Mouse (Mus musculus) heart, adult 2 months (tissue): ENCODE data around the gene Usp16. TPM values are rescaled to one million over a fixed set of nuclear protein-coding genes. Genes with fewer than 3 reads are reported as not detected.
"Not testable (repeated sequence)": the region's sequence is repeated elsewhere in the genome, so short reads cannot be mapped to it uniquely, and the experiment has no call there.

ENCODE experiments used
- DNase-seq, 2 experiments: peaks; one replicate each; pipeline ENCODE4 v3.0.0; 2021
- H3K27ac ChIP-seq: fragments of 200-600 bp; 2 replicates; pipeline ENCODE4 v1.8.1; 2022
- H3K27me3 ChIP-seq: fragments of 200-500 bp; 2 replicates; pipeline ENCODE4 v1.6.1; 2012; ENCODE audit warnings: mild to moderate bottlenecking, low read length, inconsistent platforms, mixed read lengths; ENCODE audit not compliant: control insufficient read depth, insufficient read depth
- H3K36me3 ChIP-seq: fragments of 200-500 bp; 2 replicates; pipeline ENCODE4 v1.6.1; 2012; ENCODE audit warnings: low read length, inconsistent platforms; ENCODE audit not compliant: control insufficient read depth, insufficient read depth
- H3K4me1 ChIP-seq: fragments of 200-500 bp; 2 replicates; pipeline ENCODE4 v1.6.1; 2011; ENCODE audit warnings: low read length; ENCODE audit not compliant: control insufficient read depth, insufficient read depth
- H3K4me3 ChIP-seq: fragments of 200-600 bp; 2 replicates; pipeline ENCODE4 v1.8.1; 2022
- H3K79me2 ChIP-seq: fragments of 200-500 bp; replicated peaks from 2 replicates; pipeline ENCODE4 v1.6.1; 2012; ENCODE audit warnings: mild to moderate bottlenecking, inconsistent platforms, low read length, moderate library complexity, mixed read lengths; ENCODE audit not compliant: control insufficient read depth, insufficient read depth
- H3K9ac ChIP-seq: fragments of 200-500 bp; 2 replicates; pipeline ENCODE4 v1.6.1; 2012; ENCODE audit warnings: low read depth, mild to moderate bottlenecking, control low read depth, inconsistent platforms, low read length, mixed read lengths
- CTCF ChIP-seq: fragments of 200-600 bp; IDR thresholded peaks from 2 replicates; pipeline ENCODE4 v1.8.1; 2022; ENCODE audit warnings: antibody characterized with exemption, mild to moderate bottlenecking, moderate library complexity
- EP300 ChIP-seq: fragments of 200-500 bp; IDR thresholded peaks from 2 replicates; pipeline ENCODE4 v1.6.1; 2011; ENCODE audit warnings: low read depth, low read length, control low read depth; ENCODE audit not compliant: insufficient read depth
- POLR2A ChIP-seq: fragments of 200-500 bp; IDR thresholded peaks from 2 replicates; pipeline ENCODE4 v1.6.1; 2011; ENCODE audit warnings: mild to moderate bottlenecking, low read depth, low read length, control low read depth; ENCODE audit not compliant: insufficient read depth
- WGBS: fragments of 180-500 bp; shearing (Covaris S2); methylation state at CpG from one replicate; pipeline ENCODE4 v1.1.7; 2018; 5-methylcytosine and 5-hydroxymethylcytosine counted together
- intact Hi-C: fragments of 180-260 bp; cut with DNase I; formaldehyde crosslinking; loops from one replicate; pipeline ENCODE4 v1.15.1; 2025
- polyA plus RNA-seq: library from polyadenylated mRNA; depleted of rRNA; stranded (reverse); fragments of >200 nt; gene quantifications from 2 replicates; pipeline ENCODE4 v1.2.3, GENCODE M21; 2012
- total RNA-seq, 2 experiments: library from RNA; stranded (reverse); gene quantifications; 2 replicates each; pipeline ENCODE4 v1.2.3; 2021

The Usp16 gene
- total and polyA plus RNA-seq, 3 experiments: 22.9 to 47.2 (median 43.2) TPM

- Histone ChIP-seq H3K36me3 (peaks cover 11% of the 10 kb centered on the region), H3K79me2 (no peaks in the 10 kb centered on the region), H3K27me3 (no peaks in the 10 kb centered on the region), H3K4me1 (no peaks in the 10 kb centered on the region), H3K27ac (no peak overlapping the region), H3K4me3 (no peak overlapping the region), H3K9ac (no peak overlapping the region)
- intact Hi-C loops: no loop called here
- no peak for DNase-seq
- WGBS: 65% methylated on average over 2 of the region's 2 CpGs
- TF ChIP-seq CTCF (no peak), EP300 (no peak), POLR2A (no peak)
Observed at GRCm38 (mm10) chr16:87488605-87489004, 34.1 kb downstream of the Usp16 start.

- H3K4me3 ChIP-seq, H3K9ac ChIP-seq, H3K36me3 ChIP-seq, H3K27me3 ChIP-seq, DNase-seq, H3K4me1 ChIP-seq, intact Hi-C loops, H3K27ac ChIP-seq, H3K79me2 ChIP-seq: not testable (repeated sequence)
- 92% methylated on average over 12 of the region's 12 CpGs for WGBS
Observed at GRCm38 (mm10) chr16:87492191-87492792, 37.8 kb downstream of the Usp16 start.

- Histone ChIP-seq H3K4me1 (peaks cover 4% of the 10 kb centered on the region), H3K27ac (peak overlapping the region; percentile 80), H3K27me3 (no peaks in the 10 kb centered on the region), H3K9ac (peak overlapping the region; percentile 81), H3K4me3 (peak overlapping the region; percentile 93), H3K36me3 (peaks cover 7% of the 10 kb centered on the region), H3K79me2 (no peaks in the 10 kb centered on the region; the same call in 1 of the 2 replicates)
- WGBS: under 1% methylated on average over 39 of the region's 39 CpGs
- intact Hi-C loops: loop anchor here (1.0 to 5.0 kb wide), 3 partner anchors 40 to 202 kb away; partner anchors contain the start of genes Bach1 and Ltn1
- TF ChIP-seq POLR2A: no peak
- TF ChIP-seq CTCF: no peak
- TF ChIP-seq EP300: no peak
- no peak for DNase-seq
Observed at GRCm38 (mm10) chr16:87494955-87495655, 40.6 kb downstream of the Usp16 start.

GRCm38 (mm10) chr16:87495716-87496447, 41.4 kb downstream of the Usp16 start, which contains the start of gene Cct8:
Gene Cct8 (minus strand): TSS chr16:87495873.
- Histone ChIP-seq H3K27ac (peak within 1 kb of the TSS; percentile 80), H3K79me2 (no peaks in the 10 kb centered on the region; the same call in 1 of the 2 replicates), H3K36me3 (peaks cover 5% of the 10 kb centered on the region), H3K4me1 (peaks cover 4% of the 10 kb centered on the region), H3K27me3 (no peaks in the 10 kb centered on the region), H3K9ac (peak within 1 kb of the TSS; percentile 81), H3K4me3 (peak within 1 kb of the TSS; percentile 93)
- intact Hi-C loops: loop anchor here (1.0 to 5.0 kb wide), 3 partner anchors 41 to 201 kb away; partner anchors contain the start of genes Bach1 and Ltn1
- DNase-seq: peak; percentile 96 to 98
- 1% methylated on average over 48 of the region's 48 CpGs for WGBS
- 0 out of 2 replicates have a peak, but pooled peaks have one; percentile 71 for TF ChIP-seq EP300
- peak; percentile 87 for TF ChIP-seq POLR2A
- TF ChIP-seq CTCF: no peak

- 89% methylated on average over 2 of the region's 2 CpGs for WGBS
Observed at GRCm38 (mm10) chr16:87496728-87497127, 42.2 kb downstream of the Usp16 start.

More at GRCm38 (mm10) chr16:87496728-87497127, 42.2 kb downstream of the Usp16 start:
- no peak overlapping the region for H3K9ac ChIP-seq
- H3K79me2 ChIP-seq: no peaks in the 10 kb centered on the region; the same call in 1 of the 2 replicates
- peaks cover 6% of the 10 kb centered on the region for H3K4me1 ChIP-seq
- DNase-seq: no peak
- H3K27me3 ChIP-seq: no peaks in the 10 kb centered on the region
- TF ChIP-seq EP300: no peak
- TF ChIP-seq POLR2A: no peak
- no peak for TF ChIP-seq CTCF
- intact Hi-C loops: loop anchor here (5.0 kb wide), 1 partner anchor 201 kb away; the partner anchor contains the start of gene Bach1
- H3K36me3 ChIP-seq: peaks cover 5% of the 10 kb centered on the region
- H3K27ac ChIP-seq: no peak overlapping the region
- H3K4me3 ChIP-seq: peak overlapping the region; percentile 93
